Mouse (Mus musculus) cerebellum, adult 9-11 months (tissue): ENCODE data around the gene Vps26b.

Source experiments
- DNase-seq: peaks from one replicate; pipeline ENCODE4 v3.0.0; 2022

Gene Vps26b

DNA sequence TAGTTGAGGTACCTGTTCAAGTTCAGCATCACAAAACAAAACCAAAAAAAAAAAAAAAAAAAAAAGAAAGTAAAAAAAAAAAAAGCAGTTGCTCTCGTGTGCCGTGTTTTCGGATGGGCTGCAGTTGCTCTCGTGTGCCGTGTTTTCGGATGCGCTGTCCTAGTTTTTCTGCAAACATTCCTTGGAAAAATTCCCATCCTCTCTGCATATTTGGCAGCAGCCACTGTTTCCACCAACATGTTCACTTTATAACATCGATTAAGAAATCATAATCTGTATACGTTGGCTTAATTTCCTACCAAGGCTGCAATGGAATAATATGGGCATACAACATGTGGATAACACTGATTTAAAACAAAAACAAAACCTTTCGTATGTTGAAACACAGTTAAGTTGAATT, 36.7 kb downstream of the Vps26b start:
- DNase-seq = no peak

GRCm38 (mm10) chr9:26990181-26990580, 39.7 kb downstream of the Vps26b start:
- DNase-seq = no peak

DNA sequence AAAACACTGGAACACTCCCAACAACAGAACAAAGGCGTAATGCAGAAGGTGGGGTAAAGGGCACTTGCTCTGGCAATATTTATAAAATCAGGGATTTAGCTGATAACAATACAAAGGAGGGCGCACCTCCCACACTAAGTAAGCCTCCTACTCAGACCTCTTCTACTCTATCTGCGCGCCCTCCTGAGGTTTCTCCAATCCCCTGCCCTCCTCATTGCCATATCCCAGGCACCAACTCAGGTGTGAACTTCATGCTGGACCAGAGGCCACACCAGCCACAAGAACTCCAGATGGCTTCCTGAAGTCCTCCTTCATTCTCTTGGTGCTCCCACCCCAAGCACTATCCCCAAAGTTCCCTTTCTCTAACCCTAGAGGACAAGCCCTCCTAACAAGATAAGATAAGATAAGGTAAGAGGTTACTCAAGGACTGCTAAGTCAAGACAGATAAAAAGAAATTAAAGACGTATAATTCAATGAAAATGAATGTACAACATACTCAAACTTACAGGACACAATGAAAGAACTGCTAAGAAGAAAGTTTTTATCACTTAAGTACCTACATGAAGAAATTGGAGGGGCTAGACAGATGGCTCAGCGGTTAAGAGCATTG, 44.1 kb downstream of the Vps26b start:
- no peak for DNase-seq

GRCm38 (mm10) chr9:26985090-26985613, 44.7 kb downstream of the Vps26b start:
- DNase-seq = no peak

GRCm38 (mm10) chr9:26978776-26979175, 51.1 kb downstream of the Vps26b start:
- DNase-seq = no peak

- no peak for DNase-seq
Observed at GRCm38 (mm10) chr9:26977754-26978153, 52.1 kb downstream of the Vps26b start.
